Mouse (Mus musculus) G1E (cell line): ENCODE data around the gene Trnt1. TPM values are rescaled to one million over a fixed set of nuclear protein-coding genes. Genes with fewer than 3 reads are reported as not detected.

Experiments
- ATAC-seq: 2 replicates; pipeline ENCODE4 v1.8.0; 2016; ENCODE audit warnings: mild to moderate bottlenecking; ENCODE audit not compliant: insufficient number of reproducible peaks, poor library complexity, low FRiP score, severe bottlenecking; ENCODE audit errors: extremely low read depth
- DNase-seq: peaks from one replicate; pipeline ENCODE4 v3.0.0; 2012; ENCODE audit warnings: low spot score
- H3K27me3 ChIP-seq: 2 replicates; pipeline ENCODE4 v1.6.1; 2012; ENCODE audit warnings: mild to moderate bottlenecking, low read length, inconsistent platforms; ENCODE audit not compliant: insufficient read depth
- H3K36me3 ChIP-seq: replicated peaks from 2 replicates; pipeline ENCODE3; 2012; ENCODE audit warnings: mild to moderate bottlenecking, inconsistent platforms
- H3K4me1 ChIP-seq: 2 replicates; pipeline ENCODE4 v1.6.1; 2012; ENCODE audit warnings: low read depth, low read length, inconsistent platforms, mixed read lengths; ENCODE audit not compliant: insufficient read depth
- H3K4me3 ChIP-seq: 2 replicates; pipeline ENCODE4 v1.5.1; 2012; ENCODE audit warnings: low read depth, mild to moderate bottlenecking, inconsistent platforms, low read length, moderate library complexity, mixed read lengths
- H3K9me3 ChIP-seq: replicated peaks from 2 replicates; pipeline ENCODE4 v1.6.1; 2012; ENCODE audit warnings: inconsistent platforms
- CTCF ChIP-seq: IDR thresholded peaks from 2 replicates; pipeline ENCODE4 v1.5.1; 2012; ENCODE audit warnings: low read depth, low read length, inconsistent platforms, mixed read lengths
- GATA1 ChIP-seq: IDR thresholded peaks from 2 replicates; pipeline ENCODE4 v1.6.1; 2012; ENCODE audit warnings: borderline replicate concordance, low read length, inconsistent platforms, mixed read lengths
- GATA2 ChIP-seq: IDR thresholded peaks from 2 replicates; pipeline ENCODE4 v1.6.1; 2012; ENCODE audit warnings: low read depth, low read length, inconsistent platforms, borderline replicate concordance
- POLR2AphosphoS5 ChIP-seq: IDR thresholded peaks from 2 replicates; pipeline ENCODE4 v1.6.1; 2012; ENCODE audit warnings: low read depth, low read length, inconsistent platforms; ENCODE audit not compliant: insufficient replicate concordance
- TAL1 ChIP-seq: conservative IDR thresholded peaks from 2 replicates; pipeline ENCODE4 v1.6.1; 2012; ENCODE audit warnings: low read depth, low read length, inconsistent platforms, mixed read lengths
- polyA plus RNA-seq: library from polyadenylated mRNA; stranded (reverse); fragments of >175 nt; gene quantifications from 2 replicates; pipeline ENCODE4 v1.2.3, GENCODE M21; 2012
- total RNA-seq, 2 experiments: library from RNA; stranded (forward) in 1 of 2; stranded (reverse) in 1 of 2; fragments of 200-1000 nt in 1 of 2; fragments of >200 nt in 1 of 2; fragmentation: Nextera tagmentation in 1 of 2; gene quantifications; 2 replicates each; pipeline ENCODE4 v1.2.3; 2014 to 2017

The Trnt1 gene
- total and polyA plus RNA-seq, 3 experiments = 7.5 to 155 (median 71.6) TPM

DNA sequence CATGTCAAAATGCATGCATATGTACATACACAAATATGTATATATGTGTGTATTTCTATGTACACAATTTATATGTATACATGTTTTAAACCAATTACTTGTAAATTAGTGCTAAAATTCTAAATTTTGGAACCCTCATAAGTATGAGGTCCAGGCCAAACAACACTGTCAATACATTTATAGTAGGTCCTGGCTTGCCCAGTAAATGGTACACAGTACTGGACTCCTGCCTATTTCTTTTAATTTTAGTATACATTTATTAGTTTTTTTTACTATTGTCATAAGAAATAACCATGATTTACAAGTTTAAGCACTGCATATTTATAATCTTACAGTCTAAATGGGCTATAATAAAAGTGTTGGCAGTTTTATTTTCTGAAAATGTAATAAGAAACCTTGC lies 50.3 kb downstream of the Trnt1 start:
- TF ChIP-seq TAL1 (no peak), GATA2 (no peak), POLR2AphosphoS5 (no peak), CTCF (no peak), GATA1 (no peak)
- Histone ChIP-seq H3K27me3 (no peaks in the 10 kb centered on the region), H3K9me3 (no peaks in the 10 kb centered on the region), H3K4me1 (no peaks in the 10 kb centered on the region), H3K4me3 (no peak overlapping the region), H3K36me3 (no peaks in the 10 kb centered on the region)
- no peak for ATAC-seq
- no peak for DNase-seq

DNA sequence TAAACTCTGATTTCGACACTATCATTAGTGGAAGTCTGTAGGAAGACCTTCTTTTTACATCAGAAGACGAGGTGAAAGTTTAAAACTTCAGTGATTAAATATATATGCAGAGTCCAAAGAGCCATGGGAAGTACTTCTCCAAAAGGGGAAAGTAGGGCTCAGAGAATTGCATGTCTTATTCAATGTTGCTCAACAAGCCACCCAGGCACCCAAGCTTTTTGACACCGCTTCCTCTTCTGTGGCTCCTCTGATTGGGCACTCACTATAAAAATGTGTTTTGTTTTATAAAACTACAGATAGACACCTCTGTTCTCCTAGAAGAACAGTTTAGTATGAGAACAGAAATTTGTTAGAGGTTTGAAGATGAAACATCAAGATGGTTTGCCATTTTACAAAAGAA lies 51.0 kb downstream of the Trnt1 start:
- no peak for ATAC-seq
- Histone ChIP-seq H3K9me3 (no peaks in the 10 kb centered on the region), H3K27me3 (no peaks in the 10 kb centered on the region), H3K4me1 (no peaks in the 10 kb centered on the region), H3K36me3 (no peaks in the 10 kb centered on the region), H3K4me3 (no peak overlapping the region)
- DNase-seq = no peak
- no peak for TF ChIP-seq TAL1
- no peak for TF ChIP-seq GATA2
- no peak for TF ChIP-seq CTCF
- no peak for TF ChIP-seq GATA1
- no peak for TF ChIP-seq POLR2AphosphoS5

DNA sequence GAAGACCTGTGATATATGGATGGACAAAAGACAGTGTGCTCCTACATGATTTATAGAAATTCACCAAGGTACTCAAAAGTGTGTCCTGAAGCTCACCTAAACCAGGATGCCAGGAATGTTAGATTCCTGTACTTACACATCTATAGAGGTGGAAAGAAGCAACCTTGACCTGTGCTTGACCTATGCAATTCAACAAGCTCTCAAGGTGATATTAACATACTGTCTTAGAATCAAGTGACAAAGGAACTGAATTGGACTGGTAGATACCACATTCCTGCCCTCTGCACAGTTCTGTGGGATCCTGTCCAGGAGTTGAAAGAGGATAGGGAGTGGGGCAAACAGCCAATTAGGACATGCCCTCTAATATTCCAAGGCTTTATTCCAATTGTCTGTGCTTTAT lies 51.6 kb downstream of the Trnt1 start:
- TF ChIP-seq GATA2 (no peak), GATA1 (no peak), TAL1 (no peak), CTCF (no peak), POLR2AphosphoS5 (no peak)
- Histone ChIP-seq H3K4me3 (no peak overlapping the region), H3K9me3 (no peaks in the 10 kb centered on the region), H3K4me1 (no peaks in the 10 kb centered on the region), H3K27me3 (no peaks in the 10 kb centered on the region), H3K36me3 (no peaks in the 10 kb centered on the region)
- no peak for ATAC-seq
- no peak for DNase-seq

DNA sequence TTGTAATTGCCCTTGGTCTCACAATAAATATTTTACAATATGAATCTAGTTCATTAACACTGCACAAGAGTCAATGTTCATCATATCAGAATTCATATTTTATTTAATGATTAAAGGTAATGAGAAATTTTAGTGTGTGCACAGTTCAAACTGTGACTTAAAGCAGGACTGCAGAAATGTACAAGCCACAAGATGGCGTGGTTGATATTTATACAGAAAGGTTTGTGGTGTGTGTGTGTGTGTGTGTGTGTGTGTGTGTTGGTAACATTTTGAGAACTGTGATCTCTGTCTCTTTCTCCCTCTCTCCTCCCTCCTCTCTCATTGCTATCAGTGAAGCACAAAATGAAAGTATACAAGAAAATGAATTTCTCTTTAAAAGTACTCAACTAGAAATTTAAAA lies 53.4 kb downstream of the Trnt1 start:
- no peaks in the 10 kb centered on the region for H3K27me3 ChIP-seq
- no peaks in the 10 kb centered on the region for H3K4me1 ChIP-seq
- no peak overlapping the region for H3K4me3 ChIP-seq
- no peak for TF ChIP-seq GATA2
- no peak for TF ChIP-seq GATA1
- TF ChIP-seq TAL1 = no peak
- no peak for TF ChIP-seq POLR2AphosphoS5
- TF ChIP-seq CTCF = no peak
- DNase-seq = no peak
- no peak for ATAC-seq
- H3K9me3 ChIP-seq = no peaks in the 10 kb centered on the region
- no peaks in the 10 kb centered on the region for H3K36me3 ChIP-seq

Other genes starting within 250 kb of the Trnt1 start
- 8.1 and 12.5 TPM in 2 replicates for gene Il5ra, start 20.1 kb upstream of the Trnt1 start, total RNA-seq (2014; fragmentation: Nextera tagmentation)
- gene Il5ra, start 20.1 kb upstream of the Trnt1 start, total RNA-seq (2017) = 2.7 and 3.1 TPM in 2 replicates
- 0.14 and 0.23 TPM in 2 replicates for gene Il5ra, start 20.1 kb upstream of the Trnt1 start, polyA plus RNA-seq
- 40.5 and 42.8 TPM in 2 replicates for gene Crbn, start 31.0 kb downstream of the Trnt1 start, total RNA-seq (2014; fragmentation: Nextera tagmentation)
- gene Crbn, start 31.0 kb downstream of the Trnt1 start, total RNA-seq (2017) = 66.2 and 68.0 TPM in 2 replicates
- 1.1 and 1.8 TPM in 2 replicates for gene Crbn, start 31.0 kb downstream of the Trnt1 start, polyA plus RNA-seq